Mouse (Mus musculus): ENCODE data around the gene Cdc20b. TPM values are rescaled to one million over a fixed set of nuclear protein-coding genes. Genes with fewer than 3 reads are reported as not detected.

Cdc20b gene
- polyA plus RNA-seq, 1 experiment from 2014 or later, result not detected

GRCm38 (mm10) chr13:113034271-113034886 lies 532 bp upstream of the Cdc20b start:
- WGBS, result 1% methylated on average over 11 of the region's 11 CpGs
- H3K27me3 ChIP-seq (ENCODE audit: low read depth, poor library complexity, severe bottlenecking), result peaks cover 50% of the 10 kb centered on the region

GRCm38 (mm10) chr13:113035852-113036251 lies 941 bp downstream of the Cdc20b start:
- Histone ChIP-seq H3K4me1 (peaks cover 34% of the 10 kb centered on the region), H3K4me3 (peak overlapping the region; percentile 66), H3K27me3 (ENCODE audit: low read depth, poor library complexity, severe bottlenecking) (peaks cover 43% of the 10 kb centered on the region), H3K36me3 (no peaks in the 10 kb centered on the region), H3K27ac (no peak overlapping the region), H3K9me3 (replicated peaks) (no peaks in the 10 kb centered on the region)
- 0% methylated on average over 4 of the region's 4 CpGs for WGBS
- peak; percentile 74 for DNase-seq (ENCODE audit: low spot score)

More at GRCm38 (mm10) chr13:113034271-113034886, 532 bp upstream of the Cdc20b start:
- H3K36me3 ChIP-seq, result no peaks in the 10 kb centered on the region
- H3K4me1 ChIP-seq, result peaks cover 34% of the 10 kb centered on the region
- peak overlapping the region; percentile 66 for H3K4me3 ChIP-seq
- no peak overlapping the region for H3K27ac ChIP-seq
- no peaks in the 10 kb centered on the region for H3K9me3 ChIP-seq (replicated peaks)
- DNase-seq (ENCODE audit: low spot score), result peak; percentile 37

- Histone ChIP-seq H3K27ac (no peak overlapping the region), H3K27me3 (ENCODE audit: low read depth, poor library complexity, severe bottlenecking) (no peaks in the 10 kb centered on the region), H3K9me3 (replicated peaks) (no peaks in the 10 kb centered on the region), H3K4me3 (peak overlapping the region; percentile 62), H3K36me3 (peaks cover 36% of the 10 kb centered on the region), H3K4me1 (peaks cover 6% of the 10 kb centered on the region)
- DNase-seq (ENCODE audit: low spot score), result no peak
- WGBS, result 83% methylated on average over 3 of the region's 3 CpGs
Measured at GRCm38 (mm10) chr13:113044876-113045275, 10.0 kb downstream of the Cdc20b start.

GRCm38 (mm10) chr13:113045458-113046110 lies 10.7 kb downstream of the Cdc20b start:
- H3K36me3 ChIP-seq, result peaks cover 36% of the 10 kb centered on the region
- DNase-seq (ENCODE audit: low spot score), result no peak
- WGBS, result 33% methylated on average over 18 of the region's 18 CpGs
- H3K9me3 ChIP-seq (replicated peaks), result no peaks in the 10 kb centered on the region
- peak overlapping the region; percentile 62 for H3K4me3 ChIP-seq
- peaks cover 6% of the 10 kb centered on the region for H3K4me1 ChIP-seq
- peak overlapping the region; percentile 89 for H3K27ac ChIP-seq
- no peaks in the 10 kb centered on the region for H3K27me3 ChIP-seq (ENCODE audit: low read depth, poor library complexity, severe bottlenecking)

GRCm38 (mm10) chr13:113046211-113046883 lies 11.4 kb downstream of the Cdc20b start, which contains the start of gene Gpx8:
Gene Gpx8, minus strand, starts transcription at chr13:113046410.
- WGBS, result 7% methylated on average over 21 of the region's 21 CpGs
- H3K9me3 ChIP-seq (replicated peaks), result no peaks in the 10 kb centered on the region
- H3K27ac ChIP-seq, result peak within 1 kb of the TSS; percentile 89
- H3K27me3 ChIP-seq (ENCODE audit: low read depth, poor library complexity, severe bottlenecking), result no peaks in the 10 kb centered on the region
- peak; percentile 79 for DNase-seq (ENCODE audit: low spot score)
- peaks cover 6% of the 10 kb centered on the region for H3K4me1 ChIP-seq
- peaks cover 32% of the 10 kb centered on the region for H3K36me3 ChIP-seq
- H3K4me3 ChIP-seq, result peak within 1 kb of the TSS; percentile 62

GRCm38 (mm10) chr13:113047018-113047417 lies 12.1 kb downstream of the Cdc20b start:
- DNase-seq (ENCODE audit: low spot score), result no peak
- Histone ChIP-seq H3K27ac (no peak overlapping the region), H3K27me3 (ENCODE audit: low read depth, poor library complexity, severe bottlenecking) (no peaks in the 10 kb centered on the region), H3K36me3 (peaks cover 25% of the 10 kb centered on the region), H3K4me3 (no peak overlapping the region), H3K4me1 (peaks cover 6% of the 10 kb centered on the region), H3K9me3 (replicated peaks) (no peaks in the 10 kb centered on the region)

GRCm38 (mm10) chr13:113047647-113048046 lies 12.7 kb downstream of the Cdc20b start:
- no peaks in the 10 kb centered on the region for H3K9me3 ChIP-seq (replicated peaks)
- H3K27ac ChIP-seq, result no peak overlapping the region
- no peak overlapping the region for H3K4me3 ChIP-seq
- H3K27me3 ChIP-seq (ENCODE audit: low read depth, poor library complexity, severe bottlenecking), result no peaks in the 10 kb centered on the region
- WGBS, result 83% methylated on average over 3 of the region's 3 CpGs
- DNase-seq (ENCODE audit: low spot score), result no peak
- peaks cover 20% of the 10 kb centered on the region for H3K36me3 ChIP-seq
- H3K4me1 ChIP-seq, result peaks cover 6% of the 10 kb centered on the region

- Histone ChIP-seq H3K27ac (no peak overlapping the region), H3K9me3 (replicated peaks) (no peaks in the 10 kb centered on the region), H3K27me3 (ENCODE audit: low read depth, poor library complexity, severe bottlenecking) (no peaks in the 10 kb centered on the region), H3K4me3 (no peak overlapping the region), H3K36me3 (no peaks in the 10 kb centered on the region), H3K4me1 (no peaks in the 10 kb centered on the region)
- no peak for DNase-seq (ENCODE audit: low spot score)
- WGBS, result 88% methylated on average over 8 of the region's 8 CpGs
Measured at GRCm38 (mm10) chr13:113054230-113054629, 19.3 kb downstream of the Cdc20b start.

GRCm38 (mm10) chr13:113055826-113056225 lies 20.9 kb downstream of the Cdc20b start:
- no peak for DNase-seq (ENCODE audit: low spot score)
- H3K36me3 ChIP-seq, result no peaks in the 10 kb centered on the region
- H3K4me3 ChIP-seq, result no peak overlapping the region
- H3K4me1 ChIP-seq, result no peaks in the 10 kb centered on the region
- no peaks in the 10 kb centered on the region for H3K9me3 ChIP-seq (replicated peaks)
- no peak overlapping the region for H3K27ac ChIP-seq
- no peaks in the 10 kb centered on the region for H3K27me3 ChIP-seq (ENCODE audit: low read depth, poor library complexity, severe bottlenecking)
- WGBS, result 53% methylated on average over 8 of the region's 8 CpGs

- H3K4me1 ChIP-seq, result no peaks in the 10 kb centered on the region
- no peaks in the 10 kb centered on the region for H3K27me3 ChIP-seq (ENCODE audit: low read depth, poor library complexity, severe bottlenecking)
- no peak for DNase-seq (ENCODE audit: low spot score)
- H3K36me3 ChIP-seq, result no peaks in the 10 kb centered on the region
- no peak overlapping the region for H3K4me3 ChIP-seq
- no peak overlapping the region for H3K27ac ChIP-seq
- 92% methylated on average over 6 of the region's 6 CpGs for WGBS
- no peaks in the 10 kb centered on the region for H3K9me3 ChIP-seq (replicated peaks)
Measured at GRCm38 (mm10) chr13:113061746-113062145, 26.8 kb downstream of the Cdc20b start.

GRCm38 (mm10) chr13:113064542-113064941 lies 29.6 kb downstream of the Cdc20b start:
- WGBS, result 90% methylated on average over 9 of the region's 9 CpGs
- Histone ChIP-seq H3K27ac (no peak overlapping the region), H3K27me3 (ENCODE audit: low read depth, poor library complexity, severe bottlenecking) (no peaks in the 10 kb centered on the region), H3K4me3 (no peak overlapping the region), H3K36me3 (no peaks in the 10 kb centered on the region), H3K4me1 (no peaks in the 10 kb centered on the region), H3K9me3 (replicated peaks) (no peaks in the 10 kb centered on the region)
- DNase-seq (ENCODE audit: low spot score), result no peak

- WGBS, result 91% methylated on average over 9 of the region's 9 CpGs
Measured at GRCm38 (mm10) chr13:113079021-113079420, 44.1 kb downstream of the Cdc20b start.

GRCm38 (mm10) chr13:113082101-113082500 lies 47.2 kb downstream of the Cdc20b start:
- Histone ChIP-seq H3K9me3 (replicated peaks) (no peaks in the 10 kb centered on the region), H3K27ac (no peak overlapping the region), H3K4me1 (no peaks in the 10 kb centered on the region), H3K36me3 (no peaks in the 10 kb centered on the region), H3K27me3 (ENCODE audit: low read depth, poor library complexity, severe bottlenecking) (no peaks in the 10 kb centered on the region), H3K4me3 (no peak overlapping the region)
- WGBS, result 78% methylated on average over 1 of the region's 1 CpGs
- no peak for DNase-seq (ENCODE audit: low spot score)

More at GRCm38 (mm10) chr13:113079021-113079420, 44.1 kb downstream of the Cdc20b start:
- H3K36me3 ChIP-seq, result no peaks in the 10 kb centered on the region
- H3K4me3 ChIP-seq, result no peak overlapping the region
- H3K4me1 ChIP-seq, result no peaks in the 10 kb centered on the region
- DNase-seq (ENCODE audit: low spot score), result no peak
- H3K27me3 ChIP-seq (ENCODE audit: low read depth, poor library complexity, severe bottlenecking), result no peaks in the 10 kb centered on the region
- no peak overlapping the region for H3K27ac ChIP-seq
- no peaks in the 10 kb centered on the region for H3K9me3 ChIP-seq (replicated peaks)
